Mouse (Mus musculus) heart, postnatal 0 days (tissue): ENCODE data around the gene Hoxb8. TPM values are rescaled to one million over a fixed set of nuclear protein-coding genes. Genes with fewer than 3 reads are reported as not detected.

Experiments used
- ATAC-seq: fragments of 200-750 bp; cut with Nextera tagmentation; 2 replicates; pipeline ENCODE4 v1.8.0; 2017; ENCODE audit warnings: low read depth, moderate number of reproducible peaks, moderate library complexity; ENCODE audit not compliant: insufficient read depth
- DNase-seq: peaks from one replicate; pipeline ENCODE4 v3.0.0-alpha.2; 2016; ENCODE audit warnings: low spot score
- H3K27ac ChIP-seq: fragments of 300-500 bp; sonication (generic); 2 replicates; pipeline ENCODE4 v1.5.1; 2014; ENCODE audit warnings: low read depth, mild to moderate bottlenecking
- H3K27me3 ChIP-seq: fragments of 300-500 bp; sonication (generic); 2 replicates; pipeline ENCODE4 v1.6.1; 2014; ENCODE audit warnings: low read length, mixed read lengths; ENCODE audit not compliant: control insufficient read depth, insufficient read depth
- H3K36me3 ChIP-seq: fragments of 300-500 bp; sonication (generic); replicated peaks from 2 replicates; pipeline ENCODE4 v1.6.1; 2014; ENCODE audit warnings: low read length, mixed read lengths; ENCODE audit not compliant: control insufficient read depth, insufficient read depth
- H3K4me1 ChIP-seq: fragments of 300-500 bp; sonication (generic); 2 replicates; pipeline ENCODE4 v1.6.1; 2014; ENCODE audit warnings: antibody characterized with exemption; ENCODE audit not compliant: control insufficient read depth, insufficient read depth
- H3K4me2 ChIP-seq: fragments of 300-500 bp; sonication (generic); 2 replicates; pipeline ENCODE4 v1.6.1; 2014; ENCODE audit warnings: low read depth, mild to moderate bottlenecking, low read length, moderate library complexity
- H3K4me3 ChIP-seq: fragments of 300-500 bp; sonication (generic); 2 replicates; pipeline ENCODE4 v1.5.1; 2014; ENCODE audit warnings: low read depth, low read length
- H3K9ac ChIP-seq: fragments of 300-500 bp; sonication (generic); replicated peaks from 2 replicates; pipeline ENCODE4 v1.6.1; 2014; ENCODE audit warnings: low read depth, low read length, mixed read lengths
- H3K9me3 ChIP-seq: fragments of 300-500 bp; sonication (generic); replicated peaks from 2 replicates; pipeline ENCODE4 v1.6.1; 2016; ENCODE audit warnings: low read length; ENCODE audit not compliant: control insufficient read depth
- CTCF ChIP-seq: IDR thresholded peaks from 2 replicates; pipeline ENCODE4 v1.5.1; 2016; ENCODE audit warnings: antibody characterized with exemption, control low read depth, low read depth
- EP300 ChIP-seq: IDR thresholded peaks from 2 replicates; pipeline ENCODE4 v1.6.1; 2016; ENCODE audit warnings: antibody characterized with exemption, low read depth
- WGBS: fragments of 180-500 bp; shearing (Covaris S2); extraction: QIAGEN DNeasy Blood & Tissue Kit; methylation state at CpG from one replicate; pipeline ENCODE4 v1.1.7; 2014; 5-methylcytosine and 5-hydroxymethylcytosine counted together
- polyA plus RNA-seq: library from polyadenylated mRNA; unstranded; fragments of >200 nt; fragmentation: Nextera tagmentation; extraction: Ambion mirVana; gene quantifications from 2 replicates; pipeline ENCODE4 v1.2.1, GENCODE M21; 2015
- total RNA-seq: library from RNA; depleted of rRNA; stranded (reverse); fragments of >200 nt; gene quantifications from 2 replicates; pipeline ENCODE4 v1.2.3, GENCODE M21; 2014; ENCODE audit warnings: low replicate concordance

The Hoxb8 gene
- total and polyA plus RNA-seq, 2 experiments from 2014 or later = not detected

DNA sequence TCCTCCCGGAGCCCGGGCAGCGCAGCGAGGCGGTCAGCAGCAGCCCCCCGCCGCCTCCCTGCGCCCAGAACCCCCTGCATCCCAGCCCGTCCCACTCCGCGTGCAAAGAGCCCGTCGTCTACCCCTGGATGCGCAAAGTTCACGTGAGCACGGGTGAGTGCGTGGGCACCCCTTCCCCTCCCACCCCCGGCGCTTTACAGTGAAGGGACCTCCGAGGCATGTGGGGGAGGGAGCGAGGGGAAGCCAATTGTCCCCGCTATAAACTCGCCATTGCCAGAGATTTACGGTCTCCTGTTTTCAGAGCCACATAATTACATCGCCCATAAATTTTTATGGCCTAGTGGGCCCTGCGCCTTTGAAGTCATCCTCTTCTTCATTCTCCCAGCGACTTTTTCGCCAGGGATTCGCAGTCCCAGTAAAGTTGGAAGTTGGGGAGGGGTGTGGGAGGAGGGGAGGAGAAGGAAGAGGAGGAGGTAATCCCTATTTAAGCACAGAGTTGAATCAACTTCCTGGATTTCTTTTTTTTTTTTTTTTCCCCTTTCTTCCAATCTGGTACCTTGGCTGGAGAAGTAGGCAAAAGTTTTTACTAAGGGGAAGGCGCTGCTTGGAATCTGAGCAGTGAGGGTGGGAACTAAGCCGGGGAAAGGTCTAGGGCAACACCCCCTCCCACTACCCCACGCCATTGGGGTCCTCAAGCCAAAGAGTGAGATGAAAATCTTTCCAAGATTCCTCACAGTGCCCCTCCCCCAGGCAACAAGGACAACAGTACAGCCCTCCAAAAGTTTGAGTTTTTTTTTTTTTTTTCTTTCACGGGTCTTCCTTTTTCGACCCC, 37.6 kb downstream of the Hoxb8 start:
- TF ChIP-seq CTCF (no peak), EP300 (no peak)
- DNase-seq (no peak), ATAC-seq (peak; percentile 33)
- no peaks in the 10 kb centered on the region for H3K4me1 ChIP-seq
- H3K27ac ChIP-seq = peak overlapping the region; percentile 79
- H3K27me3 ChIP-seq = peaks cover 100% of the 10 kb centered on the region
- H3K36me3 ChIP-seq = no peaks in the 10 kb centered on the region
- WGBS = 1% methylated on average over 31 of the region's 34 CpGs
- H3K4me2 ChIP-seq = peak overlapping the region; percentile 59
- peak overlapping the region; percentile 47 for H3K4me3 ChIP-seq
- no peaks in the 10 kb centered on the region for H3K9me3 ChIP-seq
- peak overlapping the region; percentile 47 for H3K9ac ChIP-seq

DNA sequence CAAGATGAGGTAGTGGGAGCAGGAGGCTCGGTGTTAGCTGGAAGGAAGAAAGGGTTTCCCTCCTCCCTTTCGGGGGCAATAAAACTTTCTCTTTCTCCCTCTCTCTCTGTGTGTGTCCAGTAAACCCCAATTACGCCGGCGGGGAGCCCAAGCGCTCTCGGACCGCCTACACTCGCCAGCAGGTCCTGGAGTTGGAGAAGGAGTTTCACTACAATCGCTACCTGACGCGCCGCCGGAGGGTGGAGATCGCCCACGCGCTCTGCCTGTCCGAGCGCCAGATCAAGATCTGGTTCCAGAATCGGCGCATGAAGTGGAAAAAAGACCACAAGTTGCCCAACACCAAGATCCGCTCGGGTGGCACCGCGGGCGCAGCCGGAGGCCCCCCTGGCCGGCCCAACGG, 38.2 kb downstream of the Hoxb8 start:
- TF ChIP-seq EP300 (no peak), CTCF (no peak)
- ATAC-seq (no peak), DNase-seq (no peak)
- peaks cover 100% of the 10 kb centered on the region for H3K27me3 ChIP-seq
- no peak overlapping the region for H3K9ac ChIP-seq
- H3K27ac ChIP-seq = peak overlapping the region; percentile 31; the same call in 1 of the 2 replicates
- under 1% methylated on average over 29 of the region's 29 CpGs for WGBS
- H3K9me3 ChIP-seq = no peaks in the 10 kb centered on the region
- peak overlapping the region; percentile 59 for H3K4me2 ChIP-seq
- peak overlapping the region; percentile 47 for H3K4me3 ChIP-seq
- H3K36me3 ChIP-seq = no peaks in the 10 kb centered on the region
- no peaks in the 10 kb centered on the region for H3K4me1 ChIP-seq

GRCm38 (mm10) chr11:96320688-96321087, 39.0 kb downstream of the Hoxb8 start:
- Histone ChIP-seq H3K9ac (no peak overlapping the region), H3K27me3 (peaks cover 100% of the 10 kb centered on the region), H3K4me2 (no peak overlapping the region), H3K9me3 (no peaks in the 10 kb centered on the region), H3K27ac (no peak overlapping the region), H3K4me1 (no peaks in the 10 kb centered on the region), H3K4me3 (no peak overlapping the region), H3K36me3 (no peaks in the 10 kb centered on the region)
- 18% methylated on average over 17 of the region's 17 CpGs for WGBS
- no peak for ATAC-seq
- no peak for DNase-seq
- TF ChIP-seq EP300 (no peak), CTCF (no peak)

DNA sequence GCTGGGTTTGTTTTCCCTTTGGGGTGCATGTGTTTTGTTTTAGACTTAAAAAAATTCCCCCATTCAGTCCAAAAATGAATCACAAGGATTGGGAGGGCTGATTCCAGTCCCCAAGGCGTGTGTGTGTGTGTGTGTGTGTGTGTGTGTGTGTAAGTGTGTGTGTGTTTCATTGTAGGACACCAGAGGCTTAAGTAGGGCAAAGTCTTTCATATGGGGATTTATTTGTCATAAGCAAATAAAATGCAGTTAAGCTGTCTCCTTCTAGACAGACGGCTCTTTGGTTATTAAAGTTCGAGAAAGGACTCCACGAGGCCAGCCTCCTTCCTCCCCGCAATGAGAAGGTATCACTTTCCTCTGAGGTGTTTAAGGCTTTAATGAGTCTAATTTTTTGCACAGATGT, 40.1 kb downstream of the Hoxb8 start:
- H3K4me1 ChIP-seq = no peaks in the 10 kb centered on the region
- no peak overlapping the region for H3K4me2 ChIP-seq
- H3K9ac ChIP-seq = no peak overlapping the region
- H3K27me3 ChIP-seq = peaks cover 100% of the 10 kb centered on the region
- ATAC-seq (no peak), DNase-seq (no peak)
- 41% methylated on average over 5 of the region's 5 CpGs for WGBS
- no peaks in the 10 kb centered on the region for H3K36me3 ChIP-seq
- no peak overlapping the region for H3K27ac ChIP-seq
- no peaks in the 10 kb centered on the region for H3K9me3 ChIP-seq
- H3K4me3 ChIP-seq = no peak overlapping the region
- TF ChIP-seq EP300 (no peak), CTCF (no peak)

- WGBS = 24% methylated on average over 6 of the region's 6 CpGs
- Histone ChIP-seq H3K27ac (no peak overlapping the region), H3K9ac (no peak overlapping the region), H3K4me1 (no peaks in the 10 kb centered on the region), H3K27me3 (peaks cover 100% of the 10 kb centered on the region), H3K4me3 (no peak overlapping the region), H3K4me2 (no peak overlapping the region), H3K9me3 (no peaks in the 10 kb centered on the region), H3K36me3 (no peaks in the 10 kb centered on the region)
- TF ChIP-seq CTCF = no peak
- DNase-seq = no peak
- no peak for ATAC-seq
Measured at GRCm38 (mm10) chr11:96322738-96323137, 41.0 kb downstream of the Hoxb8 start.

DNA sequence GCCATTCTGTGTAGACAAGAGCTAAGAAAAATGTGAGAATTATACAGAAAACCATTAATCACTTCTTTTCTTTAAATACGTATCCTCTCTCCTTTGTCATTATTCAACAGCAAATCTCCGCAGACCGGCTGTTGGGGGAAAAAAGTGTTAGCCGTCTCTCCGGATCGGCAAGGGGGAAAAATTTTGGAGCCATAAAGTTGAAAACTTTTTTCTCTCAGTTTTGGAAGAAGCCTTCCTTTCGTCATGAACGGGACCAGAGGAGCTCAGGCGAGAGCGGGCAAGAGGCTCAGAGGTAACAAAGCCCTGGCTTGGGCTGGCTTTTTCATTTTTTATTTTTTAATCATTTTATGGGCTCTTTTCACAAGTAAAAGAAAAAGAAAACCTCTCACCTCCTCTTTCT, 41.4 kb downstream of the Hoxb8 start, which contains the start of gene Hoxb3:
Gene Hoxb3, plus strand, starts transcription at position 173 of the 400 bp plus-strand sequence.
- DNase-seq (no peak), ATAC-seq (no peak)
- no peak within 1 kb of the TSS for H3K27ac ChIP-seq
- no peaks in the 10 kb centered on the region for H3K4me1 ChIP-seq
- H3K27me3 ChIP-seq = peaks cover 100% of the 10 kb centered on the region
- TF ChIP-seq EP300 = no peak
- no peak for TF ChIP-seq CTCF
- H3K9ac ChIP-seq = no peak within 1 kb of the TSS
- WGBS = 30% methylated on average over 10 of the region's 10 CpGs
- H3K4me3 ChIP-seq = no peak within 1 kb of the TSS
- no peak within 1 kb of the TSS for H3K4me2 ChIP-seq
- H3K36me3 ChIP-seq = no peaks in the 10 kb centered on the region
- no peaks in the 10 kb centered on the region for H3K9me3 ChIP-seq
